Mouse (Mus musculus) lung, adult 2 months (tissue): Measurements from ENCODE around the gene Atad1. TPM values are rescaled to one million over a fixed set of nuclear protein-coding genes. Genes with fewer than 3 reads are reported as not detected.
"Not testable (repeated sequence)": the region's sequence is repeated elsewhere in the genome, so short reads cannot be mapped to it uniquely, and the experiment has no call there.

Experiments used
- DNase-seq: peaks from one replicate; pipeline ENCODE4 v3.0.0; 2022
- H3K4me1 ChIP-seq: fragments of 200-500 bp; 2 replicates; pipeline ENCODE4 v1.6.1; 2011; ENCODE audit warnings: low read length; ENCODE audit not compliant: control insufficient read depth, insufficient read depth
- H3K4me3 ChIP-seq: fragments of 200-500 bp; replicated peaks from 2 replicates; pipeline ENCODE3; 2011; ENCODE audit warnings: low read depth, mild to moderate bottlenecking, control low read depth, low read length; ENCODE audit errors: extremely low read depth
- CTCF ChIP-seq: fragments of 200-500 bp; IDR thresholded peaks from 2 replicates; pipeline ENCODE4 v1.5.1; 2011; ENCODE audit warnings: mild to moderate bottlenecking, low read length, control low read depth; ENCODE audit not compliant: insufficient read depth
- POLR2A ChIP-seq: fragments of 200-500 bp; IDR thresholded peaks from 2 replicates; pipeline ENCODE4 v1.6.1; 2011; ENCODE audit warnings: low read depth, mild to moderate bottlenecking, control low read depth, low read length, borderline replicate concordance; ENCODE audit errors: extremely low read depth
- WGBS: fragments of 180-500 bp; shearing (Covaris S2); methylation state at CpG from one replicate; pipeline ENCODE4 v1.1.7; 2018; 5-methylcytosine and 5-hydroxymethylcytosine counted together
- polyA plus RNA-seq: library from polyadenylated mRNA; depleted of rRNA; stranded (reverse); fragments of >200 nt; gene quantifications from 2 replicates; pipeline ENCODE4 v1.2.3, GENCODE M21; 2012

Gene Atad1
- polyA plus RNA-seq, 1 experiment = 14.0 TPM

GRCm38 (mm10) chr19:32687721-32688120 lies 51.9 kb downstream of the Atad1 start:
- no peak for TF ChIP-seq POLR2A
- no peak for TF ChIP-seq CTCF
- WGBS = 84% methylated on average over 5 of the region's 5 CpGs
- DNase-seq = no peak

DNA sequence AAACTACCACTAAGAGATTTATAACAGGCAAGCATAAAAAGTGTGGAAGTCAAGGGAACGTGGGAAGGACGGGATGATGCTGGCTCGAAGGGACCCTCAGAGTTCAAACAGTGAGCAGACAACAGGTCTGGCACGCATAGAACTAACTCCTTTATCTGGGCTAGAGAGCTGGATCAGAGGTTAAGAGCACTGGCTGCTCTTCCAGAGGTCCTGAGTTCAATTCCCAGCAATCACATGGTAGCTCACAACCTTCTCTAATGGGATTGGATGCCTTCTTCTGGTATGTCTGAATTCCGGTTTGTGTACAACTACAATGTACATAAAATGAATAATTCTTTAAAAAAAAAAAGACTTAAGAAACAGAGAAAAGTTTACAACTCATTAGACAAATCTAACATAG lies 56.5 kb downstream of the Atad1 start:
- Histone ChIP-seq H3K4me1 (no peaks in the 10 kb centered on the region), H3K4me3 (no peak overlapping the region)
- no peak for DNase-seq
- 93% methylated on average over 5 of the region's 5 CpGs for WGBS
- TF ChIP-seq POLR2A = no peak

More at GRCm38 (mm10) chr19:32687721-32688120, 51.9 kb downstream of the Atad1 start:
- Histone ChIP-seq H3K4me1 (no peaks in the 10 kb centered on the region), H3K4me3 (no peak overlapping the region)

GRCm38 (mm10) chr19:32680894-32681293 lies 58.7 kb downstream of the Atad1 start:
- TF ChIP-seq POLR2A = no peak
- no peak for DNase-seq
- 50% methylated on average over 2 of the region's 2 CpGs for WGBS
- Histone ChIP-seq H3K4me3 (no peak overlapping the region), H3K4me1 (no peaks in the 10 kb centered on the region)

DNA sequence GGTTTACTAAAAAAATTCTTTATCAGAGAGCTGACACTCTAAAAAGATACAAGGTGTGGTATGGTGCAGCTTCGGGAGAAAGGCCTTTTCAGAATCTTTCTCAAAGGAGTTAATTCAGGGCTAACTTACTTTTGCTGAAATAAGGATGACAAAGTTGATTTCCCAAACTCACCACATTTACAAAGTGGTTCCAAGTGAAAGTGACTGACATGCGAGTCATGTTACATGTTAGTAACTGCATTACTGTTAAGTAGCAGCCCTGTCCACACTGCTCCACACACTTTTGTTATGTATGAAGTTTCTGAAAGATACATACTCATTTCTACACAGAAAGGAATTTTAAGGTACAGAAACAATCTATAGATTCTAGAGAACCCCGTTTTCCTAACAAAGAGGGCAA lies 63.8 kb downstream of the Atad1 start:
- Histone ChIP-seq H3K4me3 (no peak overlapping the region), H3K4me1 (no peaks in the 10 kb centered on the region)
- 98% methylated on average over 3 of the region's 3 CpGs for WGBS
- no peak for DNase-seq
- TF ChIP-seq POLR2A = no peak
- no peak for TF ChIP-seq CTCF

DNA sequence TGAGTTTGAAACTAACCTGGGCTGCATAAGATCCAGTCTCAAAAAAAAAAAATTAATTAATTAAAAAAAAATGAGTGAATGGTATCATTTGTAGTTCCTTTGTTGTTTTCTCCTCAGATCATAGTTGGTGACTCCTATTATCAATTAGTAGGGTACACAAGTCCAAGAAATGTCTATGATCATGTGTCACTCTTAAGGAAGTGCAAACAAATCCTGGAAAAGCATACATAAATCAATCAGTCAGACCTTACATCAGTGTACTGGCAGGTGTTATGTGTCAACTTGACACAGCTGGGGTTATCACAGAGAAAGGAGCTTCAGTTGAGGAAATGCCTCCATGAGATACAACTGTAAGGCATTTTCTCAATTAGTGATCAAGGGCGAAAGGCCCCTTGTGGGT lies 71.8 kb downstream of the Atad1 start:
- not testable (repeated sequence) for H3K4me3 ChIP-seq, DNase-seq, H3K4me1 ChIP-seq
- WGBS = 82% methylated on average over 1 of the region's 1 CpGs

- DNase-seq = no peak
- 75% methylated on average over 8 of the region's 8 CpGs for WGBS
- no peak for TF ChIP-seq POLR2A
- no peak for TF ChIP-seq CTCF
- Histone ChIP-seq H3K4me3 (no peak overlapping the region), H3K4me1 (no peaks in the 10 kb centered on the region)
These were observed 74.3 kb downstream of the Atad1 start for GRCm38 (mm10) chr19:32665243-32665642.

- H3K4me3 ChIP-seq = no peak overlapping the region
- no peaks in the 10 kb centered on the region for H3K4me1 ChIP-seq
- WGBS = 66% methylated on average over 6 of the region's 6 CpGs
- DNase-seq = no peak
- no peak for TF ChIP-seq CTCF
- no peak for TF ChIP-seq POLR2A
These were observed 76.7 kb downstream of the Atad1 start for GRCm38 (mm10) chr19:32662936-32663335.

DNA sequence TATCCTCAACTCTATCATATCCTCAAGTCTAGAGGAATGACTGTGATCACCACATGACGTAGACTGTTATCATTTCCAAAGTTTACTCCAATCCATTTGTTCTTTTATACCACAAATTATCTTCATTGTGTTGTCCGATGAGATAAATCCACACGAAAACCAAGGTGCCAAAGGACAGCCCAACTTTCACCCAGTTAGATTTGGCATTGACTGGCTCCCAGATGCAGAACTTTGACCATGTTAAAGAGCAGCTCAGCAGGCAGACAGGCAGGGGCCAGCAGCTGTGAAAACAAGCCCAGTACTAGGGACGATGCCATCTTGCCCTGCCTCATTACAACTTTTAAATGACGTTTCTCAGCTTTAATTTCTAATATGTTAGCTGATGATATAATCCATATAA lies 80.2 kb downstream of the Atad1 start:
- Histone ChIP-seq H3K4me3 (no peak overlapping the region), H3K4me1 (no peaks in the 10 kb centered on the region)
- TF ChIP-seq CTCF (no peak), POLR2A (no peak)
- DNase-seq = no peak
- WGBS = 73% methylated on average over 5 of the region's 5 CpGs

GRCm38 (mm10) chr19:32653630-32654362 lies 85.8 kb downstream of the Atad1 start:
- DNase-seq = no peak
- no peaks in the 10 kb centered on the region for H3K4me1 ChIP-seq
- H3K4me3 ChIP-seq = no peak overlapping the region
- 83% methylated on average over 7 of the region's 7 CpGs for WGBS
- TF ChIP-seq CTCF (no peak), POLR2A (no peak)

DNA sequence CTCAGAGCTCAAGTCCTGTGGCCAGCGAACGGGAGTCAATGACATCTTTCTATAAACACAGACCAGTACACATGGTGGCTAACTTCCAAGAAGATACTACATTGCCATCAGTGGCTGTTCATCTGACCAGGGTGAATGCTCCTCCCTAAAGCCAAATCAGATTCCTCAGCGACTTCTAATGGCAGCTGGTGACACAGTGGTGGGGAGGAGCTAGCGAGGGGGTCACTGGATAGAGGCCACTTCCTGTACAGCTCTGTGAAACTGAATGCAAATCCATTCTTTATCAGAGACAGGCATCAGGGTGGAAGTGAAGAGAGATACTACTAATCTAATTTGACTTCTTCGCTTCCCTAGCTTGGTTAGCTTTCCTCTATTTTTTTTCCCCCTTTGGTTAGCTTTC lies 86.5 kb downstream of the Atad1 start:
- TF ChIP-seq POLR2A (no peak), CTCF (no peak)
- no peaks in the 10 kb centered on the region for H3K4me1 ChIP-seq
- WGBS = 65% methylated on average over 5 of the region's 5 CpGs
- no peak for DNase-seq
- H3K4me3 ChIP-seq = no peak overlapping the region

DNA sequence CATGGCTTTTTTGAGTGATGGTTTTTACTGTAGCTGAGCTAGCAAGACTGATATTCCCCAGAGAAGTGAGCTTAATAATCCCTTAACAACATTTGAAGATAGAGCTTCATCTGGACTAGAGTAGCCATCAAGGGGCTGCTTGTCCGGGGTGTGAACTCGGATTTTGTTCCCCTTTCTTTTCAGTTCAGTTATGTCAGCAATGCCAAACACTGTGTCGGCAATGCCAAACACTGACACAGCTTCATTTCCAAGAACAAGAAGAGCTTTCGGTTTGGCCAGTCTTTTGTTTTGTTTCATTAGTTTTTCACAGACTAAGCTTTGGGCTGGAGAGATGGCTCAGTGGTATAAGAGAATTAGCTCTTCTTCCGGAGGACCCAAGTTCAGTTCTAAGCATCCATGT lies 88.5 kb downstream of the Atad1 start:
- Histone ChIP-seq H3K4me3 (no peak overlapping the region), H3K4me1 (no peaks in the 10 kb centered on the region)
- no peak for TF ChIP-seq CTCF
- no peak for TF ChIP-seq POLR2A
- no peak for DNase-seq
- 84% methylated on average over 5 of the region's 5 CpGs for WGBS
